Mouse (Mus musculus): Measurements from ENCODE around the gene Ptprcap.

DNA sequence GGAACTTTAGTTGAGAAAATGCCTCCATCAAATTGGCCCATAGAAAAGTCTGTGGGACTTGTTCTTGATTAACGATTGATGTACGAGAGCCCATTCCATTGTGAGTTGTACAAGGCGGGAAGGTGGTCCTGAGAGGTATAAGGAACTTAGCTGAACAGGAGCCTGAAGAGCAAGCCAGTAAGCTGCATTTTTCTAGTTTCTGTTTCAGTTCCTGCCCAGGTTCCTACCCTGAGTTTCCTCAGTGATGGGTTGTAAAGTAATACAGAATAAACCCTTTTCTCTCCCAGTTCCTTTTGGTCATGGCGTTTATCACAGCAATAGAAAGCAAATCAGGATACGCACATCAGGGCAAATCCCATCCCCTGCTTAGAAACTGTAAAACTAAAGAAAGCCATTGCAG, 15.5 kb upstream of the Ptprcap start:
- TF ChIP-seq CTCF (IDR thresholded peaks at IDR 0.05; ENCODE audit: low read depth, low read length) (no peak), POLR2A (IDR thresholded peaks at IDR 0.05; ENCODE audit: extremely low read depth, insufficient read depth, low read length) (no peak)

All from liver, adult 2 months (tissue).